Mouse (Mus musculus): ENCODE results near the gene Efna2. TPM values are rescaled to one million over a fixed set of nuclear protein-coding genes. Genes with fewer than 3 reads are reported as not detected.

The Efna2 gene
- polyA plus RNA-seq, 1 experiment from 2014 or later = 14.5 TPM

GRCm38 (mm10) chr10:80146568-80147011, 32.7 kb upstream of the Efna2 start:
- WGBS = 87% methylated on average over 4 of the region's 4 CpGs
- H3K9me3 ChIP-seq (replicated peaks; ENCODE audit: control insufficient read depth, low read length) = no peaks in the 10 kb centered on the region
- no peaks in the 10 kb centered on the region for H3K27me3 ChIP-seq (replicated peaks; ENCODE audit: control insufficient read depth, insufficient read depth, low read length)
- H3K9ac ChIP-seq (ENCODE audit: low read length) = no peak overlapping the region
- no peak overlapping the region for H3K27ac ChIP-seq (ENCODE audit: low read depth, low read length)
- ATAC-seq (no peak), DNase-seq (ENCODE audit: low spot score) (no peak)
- H3K36me3 ChIP-seq (ENCODE audit: control insufficient read depth, insufficient read depth, low read length) = peaks cover 44% of the 10 kb centered on the region
- no peak overlapping the region for H3K4me2 ChIP-seq (ENCODE audit: low read length)
- H3K4me1 ChIP-seq (ENCODE audit: control insufficient read depth, insufficient read depth, low read length) = peaks cover 6% of the 10 kb centered on the region
- H3K4me3 ChIP-seq (ENCODE audit: low read depth, low read length) = no peak overlapping the region

DNA sequence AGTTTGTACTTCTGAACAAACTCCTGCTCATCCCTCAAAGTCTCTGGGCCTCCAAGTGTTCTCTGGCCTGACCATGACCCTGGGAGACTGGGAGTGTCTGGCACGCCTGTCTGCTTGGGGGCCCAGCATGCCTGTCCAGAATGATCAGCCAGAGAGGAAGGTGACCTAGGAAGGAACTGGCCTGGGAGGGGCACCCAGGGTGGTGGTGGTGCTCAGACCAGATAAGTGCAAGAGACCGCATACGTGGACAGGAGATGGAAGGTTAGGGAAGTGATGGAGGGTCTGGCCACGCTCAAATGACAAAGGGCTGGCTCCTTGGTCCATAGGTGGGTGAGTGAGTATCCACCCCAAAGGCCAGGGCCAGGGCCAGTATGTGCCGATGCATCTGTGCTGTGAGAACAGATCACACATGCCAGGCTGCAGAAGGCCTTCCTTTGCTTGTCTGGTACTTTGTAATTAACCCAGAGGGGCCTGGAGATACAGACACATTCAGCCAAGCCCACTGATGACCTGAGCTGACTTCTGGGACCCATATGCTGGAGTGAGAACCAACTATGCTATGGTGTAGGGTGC, 32.0 kb upstream of the Efna2 start:
- Histone ChIP-seq H3K36me3 (ENCODE audit: control insufficient read depth, insufficient read depth, low read length) (peaks cover 51% of the 10 kb centered on the region), H3K9me3 (replicated peaks; ENCODE audit: control insufficient read depth, low read length) (no peaks in the 10 kb centered on the region), H3K4me1 (ENCODE audit: control insufficient read depth, insufficient read depth, low read length) (peaks cover 6% of the 10 kb centered on the region; the same call in 1 of the 2 replicates), H3K4me3 (ENCODE audit: low read depth, low read length) (peak overlapping the region; percentile 100; the same call in 1 of the 2 replicates), H3K27ac (ENCODE audit: low read depth, low read length) (peak overlapping the region; percentile 100), H3K4me2 (ENCODE audit: low read length) (peak overlapping the region; percentile 64; the same call in 1 of the 2 replicates), H3K9ac (ENCODE audit: low read length) (peak overlapping the region; percentile 99; the same call in 1 of the 2 replicates), H3K27me3 (replicated peaks; ENCODE audit: control insufficient read depth, insufficient read depth, low read length) (no peaks in the 10 kb centered on the region)
- WGBS = 78% methylated on average over 5 of the region's 5 CpGs
- DNase-seq (ENCODE audit: low spot score) (no peak), ATAC-seq (no peak)

GRCm38 (mm10) chr10:80147719-80148601, 31.3 kb upstream of the Efna2 start, which contains the start of gene Midn:
Midn (plus strand) TSS chr10:80148272.
- peak; percentile 35 for ATAC-seq
- Histone ChIP-seq H3K36me3 (ENCODE audit: control insufficient read depth, insufficient read depth, low read length) (peaks cover 58% of the 10 kb centered on the region), H3K27ac (ENCODE audit: low read depth, low read length) (peak within 1 kb of the TSS; percentile 100), H3K9ac (ENCODE audit: low read length) (peak within 1 kb of the TSS; percentile 99), H3K4me2 (ENCODE audit: low read length) (peak within 1 kb of the TSS; percentile 64), H3K4me3 (ENCODE audit: low read depth, low read length) (peak within 1 kb of the TSS; percentile 100), H3K4me1 (ENCODE audit: control insufficient read depth, insufficient read depth, low read length) (peaks cover 8% of the 10 kb centered on the region), H3K27me3 (replicated peaks; ENCODE audit: control insufficient read depth, insufficient read depth, low read length) (no peaks in the 10 kb centered on the region), H3K9me3 (replicated peaks; ENCODE audit: control insufficient read depth, low read length) (no peaks in the 10 kb centered on the region)
- WGBS = 1% methylated on average over 41 of the region's 42 CpGs
- DNase-seq (ENCODE audit: low spot score) = peak; percentile 77

DNA sequence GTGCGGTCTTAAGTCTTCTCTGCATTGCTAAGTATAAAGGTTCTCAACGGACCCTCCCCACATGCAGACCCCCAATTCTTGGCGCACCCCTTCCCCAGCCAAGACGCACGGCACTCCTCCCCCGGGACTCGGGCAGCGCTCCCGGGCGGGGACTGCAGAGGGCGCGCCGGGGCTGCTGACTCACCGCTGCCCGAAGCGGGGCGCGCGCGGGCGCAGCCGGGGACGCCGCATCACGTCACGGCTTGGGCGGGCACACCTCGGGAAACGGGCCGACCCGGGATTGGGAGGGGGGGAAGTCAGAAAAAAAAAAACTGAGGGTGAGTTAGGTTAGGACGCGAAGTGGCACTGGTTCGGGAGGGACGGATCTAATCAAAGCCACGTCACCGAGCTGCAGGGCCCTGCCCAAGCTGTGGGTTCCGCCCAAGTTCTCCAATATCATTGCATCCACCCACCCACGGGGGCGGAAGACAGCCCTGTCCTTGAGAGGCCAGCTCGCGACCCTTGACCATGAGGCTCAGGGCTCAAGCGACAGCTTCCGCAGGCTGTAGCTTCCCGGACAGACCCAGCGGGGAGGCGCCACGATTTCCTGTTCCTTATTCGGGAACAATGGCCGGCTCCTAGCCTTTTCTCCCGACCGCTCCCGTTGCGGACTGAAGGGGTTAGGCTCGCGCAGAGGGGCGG, 30.5 kb upstream of the Efna2 start:
- peak overlapping the region; percentile 99 for H3K9ac ChIP-seq (ENCODE audit: low read length)
- peak overlapping the region; percentile 100 for H3K27ac ChIP-seq (ENCODE audit: low read depth, low read length)
- peak; percentile 96 for DNase-seq (ENCODE audit: low spot score)
- peaks cover 13% of the 10 kb centered on the region for H3K4me1 ChIP-seq (ENCODE audit: control insufficient read depth, insufficient read depth, low read length)
- peaks cover 61% of the 10 kb centered on the region for H3K36me3 ChIP-seq (ENCODE audit: control insufficient read depth, insufficient read depth, low read length)
- peak overlapping the region; percentile 100 for H3K4me3 ChIP-seq (ENCODE audit: low read depth, low read length)
- no peaks in the 10 kb centered on the region for H3K9me3 ChIP-seq (replicated peaks; ENCODE audit: control insufficient read depth, low read length)
- H3K4me2 ChIP-seq (ENCODE audit: low read length) = peak overlapping the region; percentile 64
- WGBS = under 1% methylated on average over 55 of the region's 57 CpGs
- peak; percentile 52 for ATAC-seq
- H3K27me3 ChIP-seq (replicated peaks; ENCODE audit: control insufficient read depth, insufficient read depth, low read length) = no peaks in the 10 kb centered on the region

- peak overlapping the region; percentile 100 for H3K27ac ChIP-seq (ENCODE audit: low read depth, low read length)
- peaks cover 61% of the 10 kb centered on the region for H3K36me3 ChIP-seq (ENCODE audit: control insufficient read depth, insufficient read depth, low read length)
- no peaks in the 10 kb centered on the region for H3K27me3 ChIP-seq (replicated peaks; ENCODE audit: control insufficient read depth, insufficient read depth, low read length)
- peak overlapping the region; percentile 95 for H3K4me2 ChIP-seq (ENCODE audit: low read length)
- DNase-seq (ENCODE audit: low spot score) (peak; percentile 99), ATAC-seq (peak; percentile 86)
- H3K9me3 ChIP-seq (replicated peaks; ENCODE audit: control insufficient read depth, low read length) = no peaks in the 10 kb centered on the region
- H3K4me1 ChIP-seq (ENCODE audit: control insufficient read depth, insufficient read depth, low read length) = peaks cover 15% of the 10 kb centered on the region
- under 1% methylated on average over 87 of the region's 88 CpGs for WGBS
- peak overlapping the region; percentile 100 for H3K4me3 ChIP-seq (ENCODE audit: low read depth, low read length)
- H3K9ac ChIP-seq (ENCODE audit: low read length) = peak overlapping the region; percentile 100
Measured at GRCm38 (mm10) chr10:80149291-80150225, 29.7 kb upstream of the Efna2 start.

DNA sequence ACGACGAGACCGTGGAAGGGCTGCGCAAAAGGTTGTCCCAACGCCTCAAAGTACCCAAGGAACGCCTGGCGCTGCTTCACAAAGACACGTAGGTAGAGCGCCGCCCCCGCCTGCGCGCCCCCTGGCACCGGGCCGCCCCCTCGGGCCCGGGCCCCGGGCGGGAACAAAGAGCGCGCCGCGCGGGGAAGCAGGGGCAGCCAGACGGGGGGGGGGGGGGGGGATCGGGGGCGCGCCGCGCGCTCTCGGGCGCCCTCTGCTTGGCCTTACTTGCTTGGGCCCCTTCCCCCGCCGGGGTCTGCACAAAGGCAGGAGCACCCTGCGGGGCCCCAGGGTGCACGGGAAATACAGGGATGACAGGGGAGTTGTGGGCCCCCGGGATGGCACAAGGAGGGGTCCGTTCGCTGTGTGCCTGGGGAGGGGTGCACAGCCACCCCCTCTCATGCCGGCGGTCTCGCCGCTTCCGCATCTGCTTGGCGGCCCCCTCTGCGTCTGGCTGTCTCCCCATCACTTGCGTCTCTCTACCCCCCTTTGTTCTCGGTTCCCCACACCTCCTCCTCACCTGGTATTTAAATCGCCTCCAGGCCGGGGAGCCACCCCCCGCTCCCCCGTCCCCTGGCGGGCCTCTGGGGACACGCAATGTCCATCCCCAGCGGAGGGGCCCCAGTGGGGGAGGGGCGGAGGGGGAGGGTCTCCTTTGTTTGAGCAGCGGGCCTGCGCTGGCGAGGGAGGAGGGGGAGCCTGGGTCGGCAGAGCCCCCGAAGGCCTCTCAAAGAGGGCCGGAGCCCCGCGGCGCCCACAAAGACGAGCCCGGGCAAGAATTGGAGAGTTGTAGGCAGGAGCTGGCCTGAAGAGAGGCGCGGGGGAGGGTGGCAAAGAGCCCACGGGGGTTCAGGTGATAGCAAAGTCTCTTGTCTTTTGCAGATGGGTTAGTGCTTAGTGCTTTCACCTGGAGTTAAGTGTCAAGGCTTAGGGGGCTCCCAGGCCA, 28.8 kb upstream of the Efna2 start:
- Histone ChIP-seq H3K27ac (ENCODE audit: low read depth, low read length) (peak overlapping the region; percentile 100), H3K4me1 (ENCODE audit: control insufficient read depth, insufficient read depth, low read length) (peaks cover 17% of the 10 kb centered on the region), H3K4me3 (ENCODE audit: low read depth, low read length) (peak overlapping the region; percentile 100), H3K36me3 (ENCODE audit: control insufficient read depth, insufficient read depth, low read length) (peaks cover 63% of the 10 kb centered on the region), H3K27me3 (replicated peaks; ENCODE audit: control insufficient read depth, insufficient read depth, low read length) (no peaks in the 10 kb centered on the region), H3K4me2 (ENCODE audit: low read length) (peak overlapping the region; percentile 95), H3K9ac (ENCODE audit: low read length) (peak overlapping the region; percentile 100), H3K9me3 (replicated peaks; ENCODE audit: control insufficient read depth, low read length) (no peaks in the 10 kb centered on the region)
- peak; percentile 87 for DNase-seq (ENCODE audit: low spot score)
- ATAC-seq = peak; percentile 11
- WGBS = under 1% methylated on average over 37 of the region's 71 CpGs

GRCm38 (mm10) chr10:80151211-80152034, 27.9 kb upstream of the Efna2 start:
- no peaks in the 10 kb centered on the region for H3K27me3 ChIP-seq (replicated peaks; ENCODE audit: control insufficient read depth, insufficient read depth, low read length)
- DNase-seq (ENCODE audit: low spot score) (peak; percentile 58), ATAC-seq (no peak)
- H3K4me1 ChIP-seq (ENCODE audit: control insufficient read depth, insufficient read depth, low read length) = peaks cover 17% of the 10 kb centered on the region
- peak overlapping the region; percentile 100 for H3K9ac ChIP-seq (ENCODE audit: low read length)
- peaks cover 65% of the 10 kb centered on the region for H3K36me3 ChIP-seq (ENCODE audit: control insufficient read depth, insufficient read depth, low read length)
- WGBS = under 1% methylated on average over 26 of the region's 26 CpGs
- peak overlapping the region; percentile 100 for H3K27ac ChIP-seq (ENCODE audit: low read depth, low read length)
- H3K4me3 ChIP-seq (ENCODE audit: low read depth, low read length) = peak overlapping the region; percentile 100
- no peaks in the 10 kb centered on the region for H3K9me3 ChIP-seq (replicated peaks; ENCODE audit: control insufficient read depth, low read length)
- peak overlapping the region; percentile 95 for H3K4me2 ChIP-seq (ENCODE audit: low read length)

All from forebrain, embryonic 14.5 days (tissue).